17 mouse cellular contexts compared by ENCODE assay signal in genomic region chr7:25003820-25004388, GRCm38 (mm10). TPM values are rescaled to one million over a fixed set of nuclear protein-coding genes. Genes with fewer than 3 reads are reported as not detected.
A peak's percentile ranks its signal among the peaks of the same experiment; 100 is the strongest.
DNase-seq lines count a peak whose midpoint lies in the region; ATAC-seq and TF ChIP-seq lines count a peak whose summit lies in the region.
"Had no signal": no experiment of that assay in that cellular context is flagged by ENCODE, and none has a peak within 500 bp of the region (broad histone marks: within the 10 kb centered on the region; RNA-seq: fewer than 3 reads in every experiment).

No protein-coding gene starts in this region.

- H3K4me1 ChIP-seq in embryonic facial prominence, embryonic 11.5 days (ENCODE audit: control insufficient read depth, insufficient read depth, low read length) = peaks cover 4% of the 10 kb centered on the region; the same call in 1 of the 2 replicates
- peaks cover 25% of the 10 kb centered on the region for H3K4me1 ChIP-seq in embryonic facial prominence, embryonic 10.5 days
- H3K4me1 ChIP-seq in hindbrain, embryonic 12.5 days = peaks cover 57% of the 10 kb centered on the region
- peaks cover 37% of the 10 kb centered on the region for H3K4me1 ChIP-seq in midbrain, postnatal 0 days (ENCODE audit: insufficient read depth, low read length)

- H3K36me3 ChIP-seq in embryonic facial prominence, embryonic 11.5 days (replicated peaks; ENCODE audit: control insufficient read depth, insufficient read depth, low read depth, low read length) = no peaks in the 10 kb centered on the region
- no peaks in the 10 kb centered on the region for H3K36me3 ChIP-seq in embryonic facial prominence, embryonic 10.5 days (replicated peaks)
- H3K36me3 ChIP-seq in hindbrain, embryonic 12.5 days = peaks cover 6% of the 10 kb centered on the region
- H3K36me3 ChIP-seq in midbrain, postnatal 0 days (ENCODE audit: insufficient read depth, low read length) = peaks cover 16% of the 10 kb centered on the region
- H3K36me3 ChIP-seq: heart, embryonic 13.5 days; kidney, embryonic 15.5 days; limb, embryonic 10.5 days had no signal

- peak overlapping the region; percentile 2; the same call in 1 of the 2 replicates for H3K4me2 ChIP-seq in embryonic facial prominence, embryonic 11.5 days (ENCODE audit: low read depth, low read length)
- H3K4me2 ChIP-seq in hindbrain, embryonic 12.5 days (replicated peaks) = peak overlapping the region; percentile 81
- H3K4me2 ChIP-seq in midbrain, postnatal 0 days (ENCODE audit: low read depth, low read length, poor library complexity, severe bottlenecking) = peak overlapping the region; percentile 65
- H3K4me2 ChIP-seq: heart, embryonic 13.5 days; kidney, embryonic 15.5 days had no signal

- no peaks in the 10 kb centered on the region for H3K9me3 ChIP-seq in embryonic facial prominence, embryonic 11.5 days (replicated peaks; ENCODE audit: control insufficient read depth, low read length)
- no peaks in the 10 kb centered on the region for H3K9me3 ChIP-seq in embryonic facial prominence, embryonic 10.5 days
- H3K9me3 ChIP-seq in hindbrain, embryonic 12.5 days (replicated peaks) = no peaks in the 10 kb centered on the region
- no peaks in the 10 kb centered on the region for H3K9me3 ChIP-seq in midbrain, postnatal 0 days (ENCODE audit: low read length)
- H3K9me3 ChIP-seq: heart, embryonic 13.5 days; kidney, embryonic 15.5 days; limb, embryonic 10.5 days had no signal

- no peak overlapping the region for H3K4me3 ChIP-seq in embryonic facial prominence, embryonic 11.5 days (ENCODE audit: low read depth, low read length)
- H3K4me3 ChIP-seq in embryonic facial prominence, embryonic 10.5 days = no peak overlapping the region
- peak overlapping the region; percentile 66 for H3K4me3 ChIP-seq in hindbrain, embryonic 12.5 days
- H3K4me3 ChIP-seq in midbrain, postnatal 0 days (ENCODE audit: low read depth, low read length) = peak overlapping the region; percentile 87

- no peak overlapping the region for H3K9ac ChIP-seq in embryonic facial prominence, embryonic 11.5 days (replicated peaks; ENCODE audit: low read length)
- peak overlapping the region; percentile 59; the same call in 1 of the 2 replicates for H3K9ac ChIP-seq in hindbrain, embryonic 12.5 days
- H3K9ac ChIP-seq in midbrain, postnatal 0 days (replicated peaks; ENCODE audit: low read length, poor library complexity, severe bottlenecking) = peak overlapping the region; percentile 88
- H3K9ac ChIP-seq: heart, embryonic 13.5 days; kidney, embryonic 15.5 days; liver, embryonic 14.5 days had no signal

- no peak for DNase-seq in embryonic facial prominence, embryonic 11.5 days (ENCODE audit: low spot score)
- DNase-seq in embryonic facial prominence, embryonic 10.5 days (ENCODE audit: low spot score) = no peak
- peak; percentile 46 for DNase-seq in cerebellum, adult 8-10 months
- no peak for DNase-seq in midbrain, postnatal 0 days (ENCODE audit: low spot score)
- DNase-seq in heart, adult 18-20 months = no peak
- DNase-seq in frontal cortex, postnatal 36 days (ENCODE audit: low spot score in 2 of 2) = no peak
- DNase-seq in urinary bladder, postnatal 14 days (ENCODE audit: low spot score) = no peak
- DNase-seq: adrenal gland, postnatal 14 days; gastrocnemius, postnatal 25 days; lung, postnatal 36 days; thymus, adult 18-20 months had no signal

- H3K27ac ChIP-seq in embryonic facial prominence, embryonic 11.5 days (replicated peaks; ENCODE audit: low read depth, low read length) = no peak overlapping the region
- H3K27ac ChIP-seq in embryonic facial prominence, embryonic 10.5 days (replicated peaks) = no peak overlapping the region
- peak overlapping the region; percentile 23; the same call in 1 of the 2 replicates for H3K27ac ChIP-seq in hindbrain, embryonic 12.5 days
- peak overlapping the region; percentile 97 for H3K27ac ChIP-seq in midbrain, postnatal 0 days (ENCODE audit: low read depth, low read length)
- H3K27ac ChIP-seq: heart, embryonic 13.5 days; kidney, embryonic 15.5 days; limb, embryonic 10.5 days; liver, embryonic 14.5 days had no signal

- WGBS in embryonic facial prominence, embryonic 11.5 days = 86% methylated on average over 8 of the region's 8 CpGs
- WGBS in embryonic facial prominence, embryonic 10.5 days = 90% methylated on average over 8 of the region's 8 CpGs
- WGBS in hindbrain, embryonic 12.5 days = 83% methylated on average over 8 of the region's 8 CpGs
- WGBS in midbrain, postnatal 0 days = 68% methylated on average over 8 of the region's 8 CpGs

- H3K27me3 ChIP-seq in embryonic facial prominence, embryonic 11.5 days (ENCODE audit: control insufficient read depth, insufficient read depth, low read length) = peaks cover 35% of the 10 kb centered on the region
- H3K27me3 ChIP-seq in embryonic facial prominence, embryonic 10.5 days (replicated peaks; ENCODE audit: low read depth, poor library complexity, severe bottlenecking) = peaks cover 71% of the 10 kb centered on the region
- peaks cover 49% of the 10 kb centered on the region for H3K27me3 ChIP-seq in hindbrain, embryonic 12.5 days
- no peaks in the 10 kb centered on the region for H3K27me3 ChIP-seq in midbrain, postnatal 0 days (ENCODE audit: insufficient read depth, low read length)

- TF ChIP-seq CTCF in midbrain, postnatal 0 days (IDR thresholded peaks at IDR 0.05) = no peak

- ATAC-seq in embryonic facial prominence, embryonic 11.5 days (replicated peaks; ENCODE audit: insufficient number of reproducible peaks, low FRiP score, low TSS enrichment, low read depth) = no peak
- no peak for ATAC-seq in hindbrain, embryonic 12.5 days (ENCODE audit: low FRiP score)
- ATAC-seq in midbrain, postnatal 0 days (ENCODE audit: low FRiP score) = no peak

RNA-seq across cellular contexts. Expression of gene Atp1a3, which starts 1.9 kb away (rescaled TPM):
- polyA plus RNA-seq in embryonic facial prominence, embryonic 11.5 days (2014; fragmentation: Nextera tagmentation; extraction: Ambion mirVana) = 6.8 and 8.5 TPM in 2 replicates
- polyA plus RNA-seq in embryonic facial prominence, embryonic 10.5 days (2016; fragmentation: Nextera tagmentation; extraction: Ambion mirVana) = 4.4 and 5.4 TPM in 2 replicates
- 110 and 121 TPM in 2 replicates for polyA plus RNA-seq in hindbrain, embryonic 12.5 days (2016; fragmentation: Nextera tagmentation; extraction: Ambion mirVana)
- total RNA-seq in midbrain, postnatal 0 days (2014; rRNA removed) = 493 and 502 TPM in 2 replicates
- polyA plus RNA-seq in midbrain, postnatal 0 days (2015; fragmentation: Nextera tagmentation; extraction: Ambion mirVana) = 727 and 786 TPM in 2 replicates
- total RNA-seq in heart, adult 18-20 months (2021) = 1 to 10 TPM in 1 of 2 experiments, under 1 TPM in 1; 0.77 to 1.4 TPM

RNA-seq across cellular contexts. Expression of gene Rabac1, which starts 31.4 kb away (rescaled TPM):
- polyA plus RNA-seq in embryonic facial prominence, embryonic 11.5 days (2014; fragmentation: Nextera tagmentation; extraction: Ambion mirVana) = 75.9 and 92.5 TPM in 2 replicates
- 69.5 and 76.1 TPM in 2 replicates for polyA plus RNA-seq in embryonic facial prominence, embryonic 10.5 days (2016; fragmentation: Nextera tagmentation; extraction: Ambion mirVana)
- polyA plus RNA-seq in hindbrain, embryonic 12.5 days (2016; fragmentation: Nextera tagmentation; extraction: Ambion mirVana) = 122 and 138 TPM in 2 replicates
- total RNA-seq in midbrain, postnatal 0 days (2014; rRNA removed) = 516 and 704 TPM in 2 replicates
- 466 and 515 TPM in 2 replicates for polyA plus RNA-seq in midbrain, postnatal 0 days (2015; fragmentation: Nextera tagmentation; extraction: Ambion mirVana)
- 100 to 1,000 TPM; 337 to 347 TPM for total RNA-seq in heart, adult 18-20 months (2021)

RNA-seq across cellular contexts. Expression of gene Gm4881, which starts 59.6 kb away (rescaled TPM):
- 0.36 and 0.79 TPM in 2 replicates for polyA plus RNA-seq in embryonic facial prominence, embryonic 11.5 days (2014; fragmentation: Nextera tagmentation; extraction: Ambion mirVana)
- polyA plus RNA-seq in embryonic facial prominence, embryonic 10.5 days (2016; fragmentation: Nextera tagmentation; extraction: Ambion mirVana) = 0.17 TPM in 1 of 2 replicates, not detected in the other
- polyA plus RNA-seq in hindbrain, embryonic 12.5 days (2016; fragmentation: Nextera tagmentation; extraction: Ambion mirVana) = 9.4 and 13.8 TPM in 2 replicates
- total RNA-seq in midbrain, postnatal 0 days (2014; rRNA removed) = 6.4 and 9.0 TPM in 2 replicates
- 3.8 and 4.2 TPM in 2 replicates for polyA plus RNA-seq in midbrain, postnatal 0 days (2015; fragmentation: Nextera tagmentation; extraction: Ambion mirVana)
- total RNA-seq in heart, adult 18-20 months (2021) = not detected
- total RNA-seq: adrenal gland, postnatal 14 days; gastrocnemius, postnatal 25 days; layer of hippocampus, postnatal 10 days had no signal
- polyA plus RNA-seq: heart, embryonic 13.5 days; kidney, embryonic 15.5 days; limb, embryonic 10.5 days; liver, embryonic 14.5 days had no signal

Comparison
In these comparisons a context has a peak if more than half of its experiments do, and no peak if none do; other contexts are left out.
1. H3K27ac ChIP-seq: peak in hindbrain, embryonic 12.5 days (single experiment) and midbrain, postnatal 0 days (single experiment); none in embryonic facial prominence, embryonic 11.5 days (single experiment) and embryonic facial prominence, embryonic 10.5 days (single experiment).
2. H3K4me2 ChIP-seq: peak in every context shown above with its lines; median percentile 81 in hindbrain, embryonic 12.5 days; 65 in midbrain, postnatal 0 days; 2 in embryonic facial prominence, embryonic 11.5 days.
3. H3K4me3 ChIP-seq: peak in hindbrain, embryonic 12.5 days (single experiment) and midbrain, postnatal 0 days (single experiment); none in embryonic facial prominence, embryonic 11.5 days (single experiment) and embryonic facial prominence, embryonic 10.5 days (single experiment).
4. RNA of gene Atp1a3, which starts 1.9 kb away (polyA plus RNA-seq): 727 to 786 TPM in midbrain, postnatal 0 days and 110 to 121 TPM in hindbrain, embryonic 12.5 days; 6.8 to 8.5 TPM in embryonic facial prominence, embryonic 11.5 days and 4.4 to 5.4 TPM in embryonic facial prominence, embryonic 10.5 days; every median in the first group is over 10 times any median in the second.